Mouse (Mus musculus): ENCODE measurements at regions not wholly inside any gene's neighbourhood (a gene's known extent, or its start where the extent isn't known, plus 50 kb on each side); places are given as distances from the start of the nearest gene placed in this dataset.

- TF ChIP-seq CTCF (IDR thresholded peaks at IDR 0.05; ENCODE audit: low read depth), result no peak
- Histone ChIP-seq H3K27me3 (replicated peaks; ENCODE audit: control insufficient read depth, insufficient read depth, low read length) (no peaks in the 10 kb centered on the region), H3K36me3 (ENCODE audit: control insufficient read depth, insufficient read depth) (no peaks in the 10 kb centered on the region), H3K4me2 (replicated peaks; ENCODE audit: low read depth) (no peak overlapping the region), H3K4me1 (replicated peaks; ENCODE audit: control insufficient read depth, insufficient read depth, low read length) (peaks cover 2% of the 10 kb centered on the region; the same call in 1 of the 2 replicates), H3K27ac (ENCODE audit: low read depth, low read length) (no peak overlapping the region), H3K4me3 (ENCODE audit: low read depth, low read length) (no peak overlapping the region), H3K9ac (ENCODE audit: low read depth, low read length) (no peak overlapping the region), H3K9me3 (ENCODE audit: control insufficient read depth) (no peaks in the 10 kb centered on the region)
- 74% methylated on average over 3 of the region's 3 CpGs for WGBS
- no peak for ATAC-seq
Observed at GRCm38 (mm10) chr14:76887708-76888107, 148.9 kb upstream of the Ccdc122 start.

- Histone ChIP-seq H3K4me1 (replicated peaks; ENCODE audit: control insufficient read depth, insufficient read depth, low read length) (peaks cover 2% of the 10 kb centered on the region; the same call in 1 of the 2 replicates), H3K27me3 (replicated peaks; ENCODE audit: control insufficient read depth, insufficient read depth, low read length) (no peaks in the 10 kb centered on the region), H3K4me2 (replicated peaks; ENCODE audit: low read depth) (no peak overlapping the region), H3K27ac (ENCODE audit: low read depth, low read length) (no peak overlapping the region), H3K4me3 (ENCODE audit: low read depth, low read length) (no peak overlapping the region), H3K9me3 (ENCODE audit: control insufficient read depth) (no peaks in the 10 kb centered on the region), H3K9ac (ENCODE audit: low read depth, low read length) (no peak overlapping the region), H3K36me3 (ENCODE audit: control insufficient read depth, insufficient read depth) (no peaks in the 10 kb centered on the region)
- WGBS, result 62% methylated on average over 3 of the region's 3 CpGs
- no peak for TF ChIP-seq CTCF (IDR thresholded peaks at IDR 0.05; ENCODE audit: low read depth)
- no peak for ATAC-seq
Observed at GRCm38 (mm10) chr14:76887201-76887600, 149.4 kb upstream of the Ccdc122 start.

- WGBS, result 68% methylated on average over 3 of the region's 3 CpGs
Observed at GRCm38 (mm10) chr14:76883231-76883651, 153.3 kb upstream of the Ccdc122 start.

GRCm38 (mm10) chr14:76882711-76883171 lies 153.8 kb upstream of the Ccdc122 start:
- Histone ChIP-seq H3K9ac (ENCODE audit: low read depth, low read length) (no peak overlapping the region), H3K36me3 (ENCODE audit: control insufficient read depth, insufficient read depth) (no peaks in the 10 kb centered on the region), H3K27me3 (replicated peaks; ENCODE audit: control insufficient read depth, insufficient read depth, low read length) (no peaks in the 10 kb centered on the region), H3K9me3 (ENCODE audit: control insufficient read depth) (no peaks in the 10 kb centered on the region), H3K4me2 (replicated peaks; ENCODE audit: low read depth) (no peak overlapping the region), H3K4me3 (ENCODE audit: low read depth, low read length) (no peak overlapping the region), H3K27ac (ENCODE audit: low read depth, low read length) (no peak overlapping the region), H3K4me1 (replicated peaks; ENCODE audit: control insufficient read depth, insufficient read depth, low read length) (peaks cover 2% of the 10 kb centered on the region; the same call in 1 of the 2 replicates)
- ATAC-seq, result no peak
- TF ChIP-seq CTCF (IDR thresholded peaks at IDR 0.05; ENCODE audit: low read depth), result no peak
- WGBS, result 13% methylated on average over 5 of the region's 5 CpGs

More at GRCm38 (mm10) chr14:76883231-76883651, 153.3 kb upstream of the Ccdc122 start:
- H3K27ac ChIP-seq (ENCODE audit: low read depth, low read length), result no peak overlapping the region
- no peaks in the 10 kb centered on the region for H3K36me3 ChIP-seq (ENCODE audit: control insufficient read depth, insufficient read depth)
- no peak for TF ChIP-seq CTCF (IDR thresholded peaks at IDR 0.05; ENCODE audit: low read depth)
- H3K9me3 ChIP-seq (ENCODE audit: control insufficient read depth), result no peaks in the 10 kb centered on the region
- no peak overlapping the region for H3K4me2 ChIP-seq (replicated peaks; ENCODE audit: low read depth)
- H3K4me3 ChIP-seq (ENCODE audit: low read depth, low read length), result no peak overlapping the region
- peaks cover 2% of the 10 kb centered on the region; the same call in 1 of the 2 replicates for H3K4me1 ChIP-seq (replicated peaks; ENCODE audit: control insufficient read depth, insufficient read depth, low read length)
- H3K9ac ChIP-seq (ENCODE audit: low read depth, low read length), result no peak overlapping the region
- no peak for ATAC-seq
- no peaks in the 10 kb centered on the region for H3K27me3 ChIP-seq (replicated peaks; ENCODE audit: control insufficient read depth, insufficient read depth, low read length)

GRCm38 (mm10) chr14:76880851-76881250 lies 155.7 kb upstream of the Ccdc122 start:
- peaks cover 5% of the 10 kb centered on the region; the same call in 1 of the 2 replicates for H3K4me1 ChIP-seq (replicated peaks; ENCODE audit: control insufficient read depth, insufficient read depth, low read length)
- 91% methylated on average over 3 of the region's 3 CpGs for WGBS
- H3K36me3 ChIP-seq (ENCODE audit: control insufficient read depth, insufficient read depth), result no peaks in the 10 kb centered on the region
- TF ChIP-seq CTCF (IDR thresholded peaks at IDR 0.05; ENCODE audit: low read depth), result no peak
- H3K9ac ChIP-seq (ENCODE audit: low read depth, low read length), result no peak overlapping the region
- no peak overlapping the region for H3K4me2 ChIP-seq (replicated peaks; ENCODE audit: low read depth)
- no peak overlapping the region for H3K4me3 ChIP-seq (ENCODE audit: low read depth, low read length)
- no peak overlapping the region for H3K27ac ChIP-seq (ENCODE audit: low read depth, low read length)
- no peaks in the 10 kb centered on the region for H3K9me3 ChIP-seq (ENCODE audit: control insufficient read depth)
- H3K27me3 ChIP-seq (replicated peaks; ENCODE audit: control insufficient read depth, insufficient read depth, low read length), result no peaks in the 10 kb centered on the region
- no peak for ATAC-seq

GRCm38 (mm10) chr14:76877306-76877705 lies 159.3 kb upstream of the Ccdc122 start:
- H3K27ac ChIP-seq (ENCODE audit: low read depth, low read length), result no peak overlapping the region

More at GRCm38 (mm10) chr14:76877306-76877705, 159.3 kb upstream of the Ccdc122 start:
- Histone ChIP-seq H3K4me3 (ENCODE audit: low read depth, low read length) (no peak overlapping the region), H3K9ac (ENCODE audit: low read depth, low read length) (no peak overlapping the region), H3K4me2 (replicated peaks; ENCODE audit: low read depth) (no peak overlapping the region), H3K4me1 (replicated peaks; ENCODE audit: control insufficient read depth, insufficient read depth, low read length) (0 out of 2 replicates have a peak, but pooled peaks cover 9% of the 10 kb centered on the region), H3K36me3 (ENCODE audit: control insufficient read depth, insufficient read depth) (no peaks in the 10 kb centered on the region), H3K27me3 (replicated peaks; ENCODE audit: control insufficient read depth, insufficient read depth, low read length) (no peaks in the 10 kb centered on the region), H3K9me3 (ENCODE audit: control insufficient read depth) (no peaks in the 10 kb centered on the region)
- no peak for ATAC-seq
- TF ChIP-seq CTCF (IDR thresholded peaks at IDR 0.05; ENCODE audit: low read depth), result no peak
- 48% methylated on average over 5 of the region's 5 CpGs for WGBS

Measured in intestine, postnatal 0 days (tissue).